Mouse (Mus musculus): ENCODE measurements around the gene Lpin2.

Gene Lpin2

DNA sequence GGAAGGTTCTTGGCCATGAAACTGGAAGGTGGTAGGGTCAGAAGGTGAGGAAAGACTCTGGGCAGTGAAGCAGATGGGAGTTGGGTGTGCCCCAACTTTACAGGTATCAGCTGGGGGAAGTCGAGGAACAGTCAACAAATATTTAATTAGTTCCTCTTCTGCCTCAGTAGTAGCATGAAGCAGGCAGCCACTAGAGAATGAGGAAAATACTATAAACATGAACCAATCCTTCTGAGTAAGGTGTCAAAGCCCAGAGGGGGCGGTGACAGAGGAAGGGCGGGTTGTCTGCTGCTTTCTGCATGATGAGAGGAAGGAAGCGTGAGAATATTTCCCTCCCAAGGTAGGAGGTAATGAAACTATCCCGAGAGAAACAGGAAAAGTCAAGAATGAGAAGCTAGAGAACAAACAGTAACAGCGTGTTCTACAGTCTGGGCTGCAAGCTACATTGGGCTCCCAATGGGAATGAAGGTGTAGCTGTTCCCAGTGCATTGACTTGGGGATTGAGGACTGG lies at the start of gene Lpin2:
Gene Lpin2, plus strand, starts transcription at position 350 of the 511 bp plus-strand sequence.
- no peak for DNase-seq (ENCODE audit: low spot score)

DNA sequence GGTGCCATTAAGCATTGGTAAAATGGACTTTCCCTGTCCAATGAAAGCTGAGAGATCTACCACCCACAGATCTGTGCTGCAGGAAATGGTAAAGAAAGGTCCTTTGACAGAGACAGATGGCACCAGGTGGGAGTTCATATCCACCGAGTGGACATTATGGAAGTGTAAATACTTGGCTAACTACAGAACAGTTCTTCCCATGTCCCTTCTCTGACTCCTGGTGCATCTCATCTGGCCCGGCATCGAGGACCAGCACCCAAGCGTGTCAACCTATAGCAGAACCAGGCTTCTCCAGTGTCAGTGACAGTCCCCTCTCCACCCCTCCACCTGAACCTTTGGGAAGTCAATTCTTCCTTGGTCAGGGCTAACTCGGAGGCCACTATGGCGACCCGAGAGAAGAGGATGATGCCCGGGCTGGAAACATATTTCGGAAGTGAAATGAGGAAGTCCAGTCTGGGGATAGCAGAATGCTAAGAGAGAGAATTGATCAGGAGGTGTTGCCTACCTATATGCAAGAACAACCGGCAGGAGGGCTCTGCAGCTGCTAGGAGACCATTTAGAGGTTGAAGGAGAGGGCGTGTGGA lies 49.4 kb upstream of the Lpin2 start:
- no peak for DNase-seq (ENCODE audit: low spot score)

DNA sequence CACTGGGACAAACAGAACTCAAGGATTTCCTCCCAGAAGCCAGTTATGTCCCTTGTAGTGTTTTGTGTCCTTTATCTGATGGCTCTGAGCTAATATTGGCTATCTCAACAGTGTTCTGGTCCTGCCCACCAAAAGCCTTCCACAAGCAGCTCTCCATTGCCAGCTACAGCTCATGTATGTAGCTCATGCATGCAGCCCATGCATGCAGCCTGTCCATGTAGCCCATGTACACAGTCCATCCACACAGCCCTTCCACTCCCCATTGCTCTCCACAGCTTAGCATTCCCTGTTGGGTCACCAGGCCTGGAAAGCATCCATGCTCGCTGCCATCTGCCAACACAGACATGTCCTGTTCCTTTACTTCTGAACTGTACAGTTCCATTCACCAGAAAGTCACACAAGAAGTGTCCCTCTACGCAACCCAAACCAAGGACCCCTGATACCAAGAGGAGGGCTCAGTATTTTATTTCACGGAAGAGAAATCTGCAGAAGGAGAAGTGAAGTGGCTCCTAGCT lies 47.9 kb upstream of the Lpin2 start:
- DNase-seq (ENCODE audit: low spot score), result no peak

DNA sequence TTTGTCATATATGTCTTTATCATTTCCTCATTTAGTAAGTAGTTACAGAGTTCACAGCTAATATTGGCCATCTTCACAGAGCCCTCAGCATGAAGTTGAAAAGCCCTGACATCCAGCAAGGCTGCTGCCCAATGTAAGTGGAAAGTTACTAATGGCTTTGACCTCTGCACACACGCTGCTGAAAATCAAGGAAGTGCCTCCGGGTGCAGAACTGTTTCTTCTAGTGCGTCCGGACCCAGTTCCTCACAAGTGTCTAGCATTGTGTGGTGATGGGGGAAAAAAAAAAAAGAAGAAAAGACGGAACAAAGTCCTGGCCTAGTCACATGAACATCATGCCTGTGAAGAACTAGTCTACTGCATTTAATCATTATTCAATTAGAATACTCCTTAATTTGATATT lies 47.3 kb upstream of the Lpin2 start:
- peak; percentile 39 for DNase-seq (ENCODE audit: low spot score)

DNA sequence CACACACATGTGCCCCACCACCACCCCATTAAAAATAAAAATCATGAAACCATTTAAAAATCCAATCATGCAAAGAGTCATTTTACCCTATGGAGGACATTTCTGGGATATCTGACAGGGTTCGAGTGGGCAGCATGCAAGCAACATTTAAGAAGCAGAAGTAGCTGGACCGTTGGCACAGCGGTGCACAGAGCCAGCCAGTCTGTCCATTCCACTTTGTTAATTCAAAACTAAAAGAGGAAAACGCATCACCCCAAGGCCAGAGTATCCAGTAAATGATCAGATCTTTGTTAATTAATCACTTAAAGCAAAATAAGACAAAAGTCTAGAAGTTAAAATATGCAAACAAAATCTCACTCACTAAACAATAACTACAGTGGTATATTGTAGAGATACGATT lies 46.5 kb upstream of the Lpin2 start:
- DNase-seq (ENCODE audit: low spot score), result no peak

DNA sequence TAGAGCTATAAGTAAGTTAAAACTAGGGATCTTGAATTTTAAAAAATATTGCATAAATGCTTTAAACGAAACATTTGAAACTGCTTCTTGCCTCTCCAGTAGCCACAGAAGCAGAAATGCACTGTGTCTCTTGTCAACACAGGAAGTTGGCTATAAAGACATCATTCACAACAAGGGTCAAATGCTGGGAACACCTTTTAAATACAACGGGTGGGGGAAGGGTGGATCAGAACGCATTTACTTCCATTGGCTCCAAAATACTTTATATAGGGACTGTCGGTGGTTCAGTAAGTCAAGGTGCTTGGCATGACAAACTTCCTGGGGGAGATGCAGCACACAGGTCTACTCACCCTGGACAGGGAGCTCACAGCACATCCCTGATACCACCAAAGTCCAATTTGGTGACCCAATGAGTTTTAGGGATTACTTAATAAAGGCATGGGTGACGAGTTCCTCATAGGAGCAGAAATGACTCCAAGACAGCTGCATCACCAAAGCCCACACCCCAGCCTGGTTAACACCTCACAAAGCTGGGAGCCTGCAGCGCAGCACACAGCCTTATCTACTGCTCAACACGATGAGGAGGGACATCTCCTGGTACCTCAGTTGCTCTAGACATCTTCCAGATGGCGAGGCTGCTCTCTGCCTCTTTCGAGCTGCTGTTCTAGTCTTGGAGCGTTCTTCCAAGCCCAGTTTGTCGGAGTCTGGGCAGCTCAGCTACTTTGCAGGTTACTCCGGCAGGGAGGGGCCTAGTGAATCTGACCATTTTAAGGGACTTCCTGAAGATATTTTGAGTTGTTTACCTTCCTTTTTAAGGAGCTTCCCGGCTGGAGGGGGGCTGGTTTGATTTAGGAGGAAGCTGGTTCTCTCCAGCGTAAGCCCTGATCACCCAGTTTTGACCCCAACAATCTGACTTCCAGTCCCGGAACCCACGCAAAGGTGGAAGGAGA lies 45.7 kb upstream of the Lpin2 start:
- DNase-seq (ENCODE audit: low spot score), result no peak

DNA sequence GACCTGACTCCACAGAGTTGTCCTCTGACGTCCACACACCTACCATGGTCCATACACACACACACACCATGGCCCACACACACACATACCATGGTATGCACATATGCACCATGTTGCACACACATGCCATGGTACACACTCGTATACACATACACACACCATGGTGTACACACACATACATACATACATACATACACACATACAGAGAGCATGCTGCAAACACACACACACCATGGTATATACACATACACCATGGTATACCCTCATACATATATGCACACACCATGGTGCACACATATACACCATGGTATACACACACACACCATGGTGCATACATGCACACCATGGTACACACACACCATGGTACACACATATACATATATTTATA lies 45.0 kb upstream of the Lpin2 start:
- no peak for DNase-seq (ENCODE audit: low spot score)

DNA sequence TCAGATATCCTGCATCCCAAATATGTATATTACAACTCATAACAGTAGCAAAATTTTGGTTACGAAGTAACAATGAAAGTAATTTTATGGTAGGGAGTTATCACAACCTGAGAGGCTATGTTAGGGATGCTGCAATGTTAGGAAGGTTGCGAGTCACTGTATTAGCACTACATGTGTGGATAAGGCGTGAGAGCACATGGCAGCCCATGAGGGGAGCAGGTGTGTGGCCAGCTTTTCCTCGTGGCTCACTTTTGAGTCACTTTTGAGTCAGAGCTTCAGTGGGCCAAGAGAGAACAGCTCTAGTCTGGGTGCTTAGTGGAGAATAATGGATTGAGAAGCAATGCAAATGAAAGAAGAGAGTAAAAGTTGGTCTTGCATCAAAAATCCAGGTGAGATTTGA lies 40.3 kb upstream of the Lpin2 start:
- no peak for DNase-seq (ENCODE audit: low spot score)

DNA sequence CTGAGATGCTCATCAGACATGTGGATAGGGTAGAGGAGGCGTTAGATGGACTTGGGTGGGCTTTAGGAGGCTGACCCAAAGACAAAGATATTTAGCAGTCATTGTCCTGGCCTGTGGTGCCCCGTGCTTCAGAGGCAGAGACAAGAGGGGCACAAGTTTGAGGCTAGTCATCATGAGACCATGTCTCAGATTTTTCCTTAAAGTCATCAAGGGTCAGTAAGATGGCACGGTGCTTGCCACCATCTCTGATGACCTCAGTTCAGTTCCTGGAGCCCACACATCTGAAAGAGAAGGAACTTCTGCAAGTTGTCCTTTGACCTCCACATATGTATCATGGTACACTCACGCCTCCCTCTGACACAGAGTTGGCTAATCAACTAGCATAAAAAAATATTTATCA lies 39.2 kb upstream of the Lpin2 start:
- DNase-seq (ENCODE audit: low spot score), result no peak

DNA sequence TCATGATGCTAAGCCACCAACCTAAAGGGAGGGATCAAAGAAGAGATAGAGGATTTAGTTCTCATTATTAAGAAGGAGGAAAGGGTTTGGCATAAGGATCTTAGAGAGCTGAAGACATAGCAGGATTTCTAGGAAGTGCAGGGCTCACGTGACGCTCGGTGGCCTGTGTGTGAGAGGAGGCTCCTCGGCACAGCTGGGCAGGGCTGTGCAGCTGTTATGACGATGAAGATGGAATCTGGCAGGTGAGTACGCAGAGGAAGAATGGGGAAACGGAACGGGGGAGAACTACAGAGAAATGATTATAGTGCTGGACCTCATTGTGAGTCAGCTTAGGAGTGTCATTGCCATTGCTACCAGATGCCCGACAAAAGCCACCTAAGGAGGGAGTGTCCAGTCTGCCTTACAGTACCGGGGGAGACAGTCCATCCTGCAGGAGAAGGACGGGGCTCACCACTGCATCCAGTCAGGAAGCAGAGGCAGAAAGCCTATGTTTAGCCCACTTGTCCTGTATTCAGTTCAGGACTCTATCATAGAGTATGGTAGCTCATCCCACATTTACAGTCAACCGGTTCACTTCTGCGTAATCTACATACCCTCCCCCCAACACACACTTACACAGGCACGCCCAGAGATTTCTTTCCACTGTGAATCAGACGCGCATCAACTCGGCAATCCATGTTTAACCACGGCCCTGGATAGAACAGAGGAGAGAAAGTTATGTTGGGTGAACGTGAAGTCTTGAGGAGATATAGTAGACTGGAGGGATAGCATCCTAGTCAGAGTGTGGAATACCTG lies 37.8 kb upstream of the Lpin2 start:
- DNase-seq (ENCODE audit: low spot score), result no peak

DNA sequence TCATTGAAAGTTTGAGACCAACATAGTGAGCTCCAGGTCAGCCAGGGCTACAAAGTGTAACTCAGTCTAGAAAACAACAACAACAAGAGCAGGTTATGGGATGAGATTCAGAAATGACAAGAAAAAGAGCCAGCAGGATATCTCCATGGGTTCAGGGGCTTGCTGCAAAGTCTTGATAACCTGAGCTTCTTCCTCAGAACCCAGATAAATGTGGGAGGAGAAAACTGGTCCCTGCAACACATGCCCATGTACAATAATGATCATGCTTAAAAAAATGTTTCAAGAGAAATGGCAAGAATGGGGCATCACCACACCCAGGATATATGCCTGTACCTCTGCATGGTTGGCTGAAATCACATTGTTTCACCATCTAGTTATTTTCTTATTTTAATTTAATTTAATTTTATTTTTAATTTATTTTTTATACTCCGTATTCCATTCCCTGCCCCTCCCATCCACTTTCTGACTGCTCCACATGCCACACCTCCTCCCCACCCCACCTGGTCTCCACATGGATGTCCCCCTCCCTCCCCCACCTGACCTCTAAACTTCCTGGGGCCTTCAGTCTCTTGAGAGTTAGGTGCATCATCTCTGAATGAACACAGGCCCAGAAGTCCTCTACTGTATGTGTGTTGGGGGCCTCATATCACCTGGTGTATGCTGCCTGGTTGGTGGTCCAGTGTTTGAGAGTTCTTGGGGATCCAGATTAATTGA lies 37.0 kb upstream of the Lpin2 start:
- no peak for DNase-seq (ENCODE audit: low spot score)

DNA sequence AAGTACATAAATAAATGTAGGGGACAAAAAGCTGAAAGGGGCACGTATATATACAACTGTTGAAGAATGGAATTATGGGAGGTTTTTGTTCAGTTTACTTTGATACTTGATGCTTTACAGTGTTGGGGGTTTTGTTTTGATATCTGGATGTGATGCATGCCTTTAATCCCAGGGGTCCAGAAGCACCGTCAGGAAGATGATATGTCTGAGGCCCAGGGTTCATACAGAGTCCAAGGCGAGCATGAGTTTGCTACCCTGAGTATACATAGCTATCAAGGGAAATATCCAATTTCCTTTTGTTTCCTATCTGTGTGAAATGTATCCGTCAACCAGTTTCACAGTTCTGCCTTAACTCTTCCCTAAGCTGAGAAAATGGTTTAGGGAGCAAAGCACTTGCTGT lies 29.0 kb upstream of the Lpin2 start:
- DNase-seq (ENCODE audit: low spot score), result peak; percentile 59

DNA sequence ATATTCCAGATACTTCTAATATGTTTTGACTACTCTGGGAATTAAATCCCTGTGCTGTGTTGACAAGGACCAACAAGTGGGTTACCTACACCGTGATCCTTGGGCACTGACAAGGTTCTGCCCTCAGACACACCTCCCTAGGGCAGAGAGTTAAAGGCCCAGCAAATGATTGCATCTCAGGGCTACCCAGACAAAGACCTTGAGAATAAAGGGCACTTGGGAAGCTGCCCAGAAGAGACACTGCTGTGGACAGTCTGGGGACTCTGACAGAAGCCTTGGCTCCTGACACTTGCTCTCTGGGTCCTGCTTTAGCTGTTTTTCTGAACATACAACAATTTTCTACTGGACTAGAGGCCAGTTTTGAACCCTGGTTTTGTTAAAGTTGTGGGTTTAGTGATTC lies 27.1 kb upstream of the Lpin2 start:
- no peak for DNase-seq (ENCODE audit: low spot score)

DNA sequence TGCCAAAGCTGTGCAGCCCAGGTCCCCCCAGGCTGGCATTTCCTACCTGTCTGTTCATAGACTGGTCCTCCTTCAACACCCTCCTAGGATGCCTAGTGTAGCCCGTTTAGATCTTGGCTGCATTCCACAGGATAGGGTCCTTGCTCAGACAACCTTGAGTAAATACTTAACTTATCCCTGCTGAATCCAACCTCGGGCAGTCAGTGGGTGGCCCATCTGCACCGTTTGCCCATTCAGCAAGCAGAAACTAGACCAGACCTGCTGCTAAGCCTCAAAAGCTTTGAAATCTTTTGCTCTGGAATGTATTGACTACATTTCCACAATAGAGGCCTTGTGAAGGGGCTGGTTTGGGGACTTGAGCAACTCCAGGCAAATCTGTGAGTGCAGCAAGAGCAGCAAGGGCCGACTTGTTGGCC lies 23.2 kb upstream of the Lpin2 start:
- peak; percentile 44 for DNase-seq (ENCODE audit: low spot score)

DNA sequence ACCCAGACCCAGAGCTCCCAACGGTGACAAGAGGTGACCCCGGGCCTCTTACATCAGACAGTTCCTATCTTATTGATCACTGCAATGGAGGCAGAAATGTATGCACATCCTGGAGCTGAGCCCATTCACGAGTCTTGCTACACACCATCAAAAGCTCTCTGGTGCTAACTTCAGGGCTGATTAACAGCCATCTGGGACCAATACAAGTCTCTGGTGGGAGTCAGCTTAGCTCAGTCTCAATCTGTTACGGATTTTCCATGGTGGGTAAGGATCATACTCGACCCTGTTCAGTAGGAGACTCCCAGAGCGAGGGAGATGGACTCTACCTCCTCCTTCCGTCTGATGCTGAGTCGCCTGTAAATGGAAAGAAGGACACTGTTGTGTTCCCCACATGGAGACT lies 22.6 kb upstream of the Lpin2 start:
- DNase-seq (ENCODE audit: low spot score), result peak; percentile 39

DNA sequence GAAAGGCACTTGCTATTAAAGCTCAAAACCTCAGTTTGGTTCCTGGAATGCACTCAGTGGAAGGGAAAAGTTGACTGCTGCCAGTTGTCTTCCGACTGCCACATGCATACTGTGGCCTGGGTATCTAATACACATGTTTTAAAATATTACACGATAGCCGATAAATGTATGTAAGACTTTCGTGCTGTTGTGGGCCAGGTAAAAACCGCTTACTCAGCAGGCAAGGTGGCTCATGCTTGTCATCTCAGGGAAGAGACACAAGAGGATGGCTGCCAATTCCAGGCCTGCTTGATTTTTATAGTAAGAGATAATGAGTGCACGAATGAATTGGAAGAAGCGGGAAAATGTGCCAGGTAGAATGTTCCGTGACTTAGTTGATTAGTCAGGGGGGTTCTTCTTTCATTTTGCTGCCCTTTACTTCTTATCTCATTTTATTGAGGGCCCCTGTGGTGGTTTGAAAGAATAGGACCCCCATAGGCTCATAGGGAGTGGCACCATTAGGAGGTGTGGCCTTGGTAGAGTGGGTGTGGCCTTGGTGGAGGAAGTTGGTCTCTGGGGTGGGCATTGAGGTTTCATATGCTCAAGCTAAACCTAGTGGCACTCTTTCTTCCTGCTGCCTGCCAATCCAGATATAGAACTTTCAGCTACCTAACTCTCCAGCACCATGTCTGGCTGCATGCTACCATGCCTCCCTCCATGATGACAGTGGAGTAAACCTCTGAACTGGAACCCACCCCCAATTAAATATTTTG lies 21.9 kb upstream of the Lpin2 start:
- DNase-seq (ENCODE audit: low spot score), result no peak

DNA sequence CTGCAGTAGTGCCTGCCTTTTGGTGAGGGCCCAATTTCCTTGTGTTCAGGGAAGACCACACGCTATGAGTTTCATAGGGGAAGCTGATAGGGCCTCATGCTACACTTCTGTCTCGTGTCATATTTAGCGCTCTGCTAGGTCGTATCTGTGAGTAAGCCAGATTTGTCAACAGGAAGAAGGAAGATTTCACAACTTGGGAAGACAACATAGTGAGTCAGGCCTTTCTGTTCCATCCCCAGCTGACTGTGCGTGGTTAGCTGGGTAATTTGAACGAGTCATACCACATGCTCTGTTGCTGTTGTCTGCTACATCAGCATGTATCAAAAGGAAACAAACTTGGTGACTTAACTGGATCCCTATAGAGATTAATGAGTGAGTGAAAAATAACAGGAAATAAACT lies 17.4 kb upstream of the Lpin2 start:
- no peak for DNase-seq (ENCODE audit: low spot score)

DNA sequence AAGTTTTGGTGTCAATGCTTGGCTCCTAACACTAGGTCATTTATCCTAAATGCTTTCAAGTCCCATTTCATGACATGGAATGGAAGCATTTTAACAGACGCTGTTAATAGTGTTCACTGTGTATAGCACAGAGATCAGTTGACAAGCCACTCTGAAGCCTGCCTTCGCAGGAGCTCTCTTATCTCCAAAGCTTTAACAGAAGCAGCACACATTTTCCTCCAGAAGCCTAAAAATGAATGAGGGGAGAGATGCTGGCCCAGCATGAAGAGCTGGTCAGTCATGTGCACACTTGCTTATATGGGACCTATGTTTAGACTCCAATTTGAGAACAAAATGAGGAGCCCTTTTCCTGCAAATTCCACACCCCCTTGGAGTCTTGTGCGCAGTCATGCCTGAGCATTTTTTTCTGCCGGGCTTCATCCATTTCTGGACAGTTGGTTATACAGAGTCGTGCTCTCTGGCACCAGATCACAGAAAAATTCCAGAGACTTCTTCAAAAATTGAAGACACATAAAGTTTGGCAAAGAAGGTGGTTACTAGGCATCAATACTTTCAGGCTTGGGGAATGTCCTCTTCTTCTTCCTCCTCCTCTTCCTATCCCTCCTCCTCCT lies 14.1 kb upstream of the Lpin2 start:
- DNase-seq (ENCODE audit: low spot score), result no peak

DNA sequence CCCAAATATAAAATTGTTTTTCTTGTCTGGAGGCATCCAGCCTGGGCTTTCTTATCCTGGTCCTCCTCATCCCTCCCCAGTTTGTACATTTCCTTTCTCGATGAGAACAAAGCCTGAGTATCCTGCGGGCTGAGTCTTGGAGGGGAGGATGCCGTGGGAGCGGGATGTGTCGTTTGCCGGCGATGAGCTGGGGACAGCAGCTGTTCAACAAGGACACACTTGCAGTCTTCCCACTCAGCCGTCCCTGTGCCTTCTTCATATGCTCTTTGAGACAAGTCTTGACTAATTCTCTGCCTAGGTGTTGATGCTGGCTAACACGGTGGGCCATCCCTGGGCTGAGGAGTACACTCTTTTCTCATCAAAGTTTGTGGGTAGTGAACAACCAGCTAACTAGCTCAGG lies 13.5 kb upstream of the Lpin2 start:
- DNase-seq (ENCODE audit: low spot score), result no peak

DNA sequence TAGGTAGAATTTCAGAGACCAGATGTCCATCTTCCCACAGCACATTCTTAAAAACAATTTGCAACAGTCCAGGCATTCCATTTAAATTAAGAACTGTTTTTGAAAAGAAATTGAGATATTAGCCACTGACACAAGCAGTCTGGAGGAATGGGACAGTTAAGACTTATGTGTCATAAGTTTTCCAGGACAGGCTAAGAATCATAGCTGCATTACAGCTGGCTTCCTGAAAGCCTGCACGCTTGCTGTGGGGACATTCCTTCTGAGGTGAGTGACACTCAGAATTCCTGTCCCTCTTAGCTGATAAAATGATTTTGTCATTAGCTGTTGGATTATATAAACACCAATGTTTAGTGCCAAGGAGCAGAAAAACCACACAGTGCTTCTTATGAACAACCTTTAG lies 12.7 kb upstream of the Lpin2 start:
- DNase-seq (ENCODE audit: low spot score), result no peak

DNA sequence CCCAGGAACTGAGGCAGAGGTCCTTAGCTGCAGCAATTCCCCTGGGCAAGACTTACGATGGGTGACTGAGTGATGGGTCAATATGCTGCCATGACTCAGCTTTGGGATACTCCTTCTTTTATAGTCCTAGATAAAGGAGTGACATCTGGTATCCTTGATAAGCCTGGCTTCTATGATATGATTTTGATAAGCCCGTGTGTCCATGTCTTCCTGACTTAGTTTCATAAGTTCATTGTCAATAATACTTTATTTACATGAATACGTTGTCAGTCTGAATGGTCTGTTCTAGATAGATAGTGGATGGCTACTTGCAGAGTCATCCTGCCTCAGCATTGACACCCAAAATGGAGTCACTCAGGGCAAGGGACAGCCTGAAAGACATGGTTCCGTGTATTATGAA lies 11.2 kb upstream of the Lpin2 start:
- no peak for DNase-seq (ENCODE audit: low spot score)

Data from embryo, embryonic 10.5 days (tissue).